26 mouse cellular contexts compared by ENCODE assay signal in the genomic region with DNA sequence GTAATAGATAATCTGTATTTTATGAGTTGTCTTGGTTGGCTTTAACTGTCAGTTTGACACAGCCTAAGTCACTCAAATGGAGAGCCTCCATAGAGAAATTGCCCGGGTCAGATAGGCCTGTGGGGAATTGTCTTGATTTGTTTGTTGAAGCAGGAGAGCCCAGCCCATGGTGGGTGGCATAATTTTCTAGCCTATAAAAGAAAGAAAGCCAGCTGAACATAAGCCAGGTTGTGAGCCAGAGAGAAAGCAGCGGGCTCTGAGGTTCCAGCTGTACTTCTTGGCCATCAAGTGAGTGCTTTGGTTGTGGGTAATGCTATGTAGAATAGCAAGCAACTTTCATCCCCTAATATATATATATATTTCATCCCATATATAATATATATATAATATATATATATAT.
"Had no signal": no experiment of that assay in that cellular context is flagged by ENCODE, and none has a peak within 500 bp of the region (broad histone marks: within the 10 kb centered on the region; RNA-seq: fewer than 3 reads in every experiment).

No protein-coding gene starts in this region.

- H3K4me1 ChIP-seq: heart, embryonic 10.5 days; heart, embryonic 12.5 days; hindbrain, embryonic 13.5 days; hindbrain, embryonic 15.5 days; intestine, embryonic 15.5 days; limb, embryonic 10.5 days; limb, embryonic 12.5 days; liver, embryonic 13.5 days; liver, embryonic 15.5 days had no signal

- ATAC-seq: inflammation-experienced regulatory T-cells, adult 6 months; intestine, embryonic 15.5 days; intestine, postnatal 0 days had no signal

- H3K27ac ChIP-seq: gastrocnemius, adult 2 months; heart, embryonic 10.5 days; hindbrain, embryonic 10.5 days; hindbrain, embryonic 13.5 days; hindbrain, embryonic 15.5 days; intestine, embryonic 15.5 days; layer of hippocampus, adult 2 months; left cerebral cortex, adult 2 months; limb, embryonic 10.5 days; limb, embryonic 12.5 days; liver, embryonic 13.5 days; liver, embryonic 15.5 days had no signal

- H3K9me3 ChIP-seq: heart, embryonic 10.5 days; heart, embryonic 12.5 days; hindbrain, embryonic 10.5 days; hindbrain, embryonic 13.5 days; hindbrain, embryonic 15.5 days; intestine, embryonic 15.5 days; limb, embryonic 10.5 days; limb, embryonic 12.5 days; liver, embryonic 13.5 days; liver, embryonic 15.5 days had no signal

- H3K9ac ChIP-seq: heart, embryonic 12.5 days; hindbrain, embryonic 13.5 days; hindbrain, embryonic 15.5 days; intestine, embryonic 15.5 days; limb, embryonic 12.5 days; liver, embryonic 13.5 days; liver, embryonic 15.5 days had no signal

- H3K4me2 ChIP-seq: heart, embryonic 12.5 days; hindbrain, embryonic 13.5 days; hindbrain, embryonic 15.5 days; intestine, embryonic 15.5 days; limb, embryonic 12.5 days; liver, embryonic 11.5 days; liver, embryonic 13.5 days; liver, embryonic 15.5 days had no signal

- H3K27me3 ChIP-seq: heart, embryonic 12.5 days; hindbrain, embryonic 13.5 days; hindbrain, embryonic 15.5 days; intestine, embryonic 15.5 days; limb, embryonic 12.5 days; liver, embryonic 13.5 days; liver, embryonic 15.5 days had no signal

- H3K36me3 ChIP-seq: heart, embryonic 10.5 days; heart, embryonic 12.5 days; hindbrain, embryonic 10.5 days; hindbrain, embryonic 13.5 days; hindbrain, embryonic 15.5 days; intestine, embryonic 15.5 days; limb, embryonic 10.5 days; limb, embryonic 12.5 days; liver, embryonic 13.5 days; liver, embryonic 15.5 days had no signal

- DNase-seq: gastrocnemius, adult 2 months; gastrocnemius, postnatal 10 days; gastrocnemius, postnatal 25 days; heart, postnatal 10 days; heart, postnatal 4 days; kidney, adult 18-20 months; kidney, adult 8-10 months; kidney, postnatal 10 days; kidney, postnatal 25 days; kidney, postnatal 4 days; liver; liver, embryonic 13.5 days had no signal

- H3K4me3 ChIP-seq: gastrocnemius, adult 2 months; heart, embryonic 10.5 days; heart, embryonic 12.5 days; hindbrain, embryonic 10.5 days; hindbrain, embryonic 13.5 days; hindbrain, embryonic 15.5 days; intestine, embryonic 15.5 days; layer of hippocampus, adult 2 months; left cerebral cortex, adult 2 months; limb, embryonic 10.5 days; limb, embryonic 12.5 days; liver, embryonic 13.5 days; liver, embryonic 15.5 days had no signal
